Mouse (Mus musculus) thymus, postnatal 14 days (tissue): ENCODE data around the gene Bend5.

ENCODE experiments used
- DNase-seq: peaks from one replicate; pipeline ENCODE4 v3.0.0; 2021

The Bend5 gene

DNA sequence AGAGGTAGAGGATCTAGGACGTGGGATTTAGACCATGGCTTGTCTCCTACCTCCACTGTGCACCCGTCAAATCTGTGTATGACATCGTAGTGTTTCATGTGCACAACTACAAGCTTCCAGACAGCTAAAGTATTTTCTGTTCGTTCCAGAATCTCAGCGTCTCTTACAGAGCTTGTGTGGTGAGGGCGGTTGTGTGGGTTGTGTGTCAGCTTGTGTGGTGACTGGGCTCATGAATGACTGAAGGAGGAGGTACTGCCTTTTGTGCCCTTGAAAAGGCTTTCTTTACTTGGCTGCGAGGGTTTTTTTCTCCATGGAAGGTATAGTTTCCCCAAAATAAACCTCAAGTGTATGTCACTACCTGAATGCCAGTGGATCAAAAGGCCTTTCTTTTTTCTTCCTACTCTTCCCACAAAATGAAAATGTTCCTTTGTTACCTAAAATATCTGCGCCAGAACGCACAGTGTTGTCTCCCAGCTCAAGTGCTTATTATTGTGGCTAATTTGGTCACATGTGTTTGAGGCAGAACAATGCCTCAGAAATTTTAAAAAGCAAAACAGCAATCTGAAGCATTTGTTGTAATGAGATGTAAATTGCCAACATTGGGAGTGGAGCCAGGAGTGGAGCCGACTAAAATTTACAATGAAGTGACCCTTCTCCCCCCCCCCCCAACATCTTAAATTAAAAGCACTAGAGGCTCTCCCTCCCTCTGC lies 29.3 kb downstream of the Bend5 start:
- DNase-seq = no peak

GRCm38 (mm10) chr4:111444616-111445160 lies 29.9 kb downstream of the Bend5 start:
- DNase-seq = no peak

- no peak for DNase-seq
Observed at GRCm38 (mm10) chr4:111447918-111448317, 33.1 kb downstream of the Bend5 start.

DNA sequence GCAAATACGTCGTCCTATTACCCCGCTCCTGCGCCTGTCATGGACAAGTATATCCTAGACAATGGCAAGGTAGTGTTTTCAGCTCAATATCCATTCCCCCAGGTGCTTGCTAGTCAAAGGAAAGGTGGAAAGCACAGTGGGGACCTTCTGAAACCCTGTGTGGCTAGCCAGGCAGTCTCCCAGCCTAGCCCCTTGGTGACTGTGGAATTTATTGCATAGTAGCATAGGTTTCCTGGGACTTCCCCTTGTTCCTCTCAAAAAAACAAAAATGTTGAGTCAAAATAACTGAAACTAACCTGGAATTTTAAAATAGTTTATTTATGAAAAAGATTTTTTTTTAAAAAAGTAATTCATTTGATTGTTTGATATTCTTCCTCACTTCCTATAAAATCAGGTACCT lies 33.8 kb downstream of the Bend5 start:
- no peak for DNase-seq

DNA sequence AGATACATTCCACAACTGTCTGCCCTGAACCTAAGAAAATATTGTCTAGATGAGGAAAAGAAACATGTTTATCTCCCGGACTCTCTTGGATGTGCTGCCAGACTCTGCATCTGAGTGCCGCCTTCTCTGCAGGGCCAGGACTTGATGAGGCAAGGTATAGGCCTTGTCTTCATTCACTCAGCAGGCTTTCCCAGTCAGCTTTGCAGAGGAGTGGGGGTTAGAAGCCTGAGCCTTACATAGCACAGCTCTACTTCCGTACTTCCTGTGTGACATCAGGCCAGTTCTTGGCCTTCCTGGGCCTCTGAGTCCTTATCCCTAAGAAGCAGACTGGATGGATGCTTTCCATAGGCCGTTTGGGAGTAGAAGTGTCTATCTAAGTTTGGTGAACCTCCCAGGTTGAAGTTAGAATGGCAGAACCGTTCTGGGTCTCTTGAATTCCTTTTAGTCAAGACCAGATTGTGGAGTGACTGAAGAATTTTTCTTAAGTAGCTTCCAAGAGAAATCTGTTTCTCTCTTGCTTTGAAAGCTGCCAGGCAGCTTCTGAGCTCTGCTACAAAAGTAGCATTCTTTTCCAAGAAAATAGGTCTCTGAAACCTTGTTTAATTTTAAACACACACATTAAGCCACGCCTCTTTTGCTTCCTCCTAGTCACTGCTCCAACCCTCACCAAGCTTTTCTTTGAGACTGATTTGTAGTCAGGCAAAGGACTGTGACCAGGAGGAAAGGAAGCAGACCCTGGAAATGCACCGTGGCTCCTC lies 34.8 kb downstream of the Bend5 start:
- DNase-seq = no peak

- DNase-seq = no peak
Observed at GRCm38 (mm10) chr4:111451283-111451918, 36.6 kb downstream of the Bend5 start.

DNA sequence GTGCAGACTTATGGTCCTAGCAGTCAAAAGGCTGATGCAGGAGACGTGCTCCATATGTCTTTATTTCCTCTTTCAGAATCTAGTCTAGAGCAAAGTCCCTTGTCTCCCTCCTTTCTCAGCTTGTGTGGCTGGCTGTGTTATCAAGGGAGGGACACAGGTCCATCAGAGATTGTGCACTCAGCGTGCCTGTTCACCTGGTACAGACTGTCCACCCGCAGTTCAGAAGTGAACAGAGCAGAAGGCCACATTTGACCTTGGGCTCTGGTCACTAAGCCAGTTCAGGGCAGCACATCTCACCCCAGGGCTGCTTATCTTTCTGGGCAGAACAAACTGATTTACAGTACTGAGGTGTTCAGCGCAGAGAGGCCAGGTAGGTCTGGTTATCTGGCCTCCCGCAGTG lies 37.4 kb downstream of the Bend5 start:
- no peak for DNase-seq

- no peak for DNase-seq
Observed at GRCm38 (mm10) chr4:111453275-111453674, 38.5 kb downstream of the Bend5 start.

GRCm38 (mm10) chr4:111455621-111456020 lies 40.8 kb downstream of the Bend5 start:
- DNase-seq = no peak

- no peak for DNase-seq
Observed at GRCm38 (mm10) chr4:111457568-111457967, 42.8 kb downstream of the Bend5 start.

GRCm38 (mm10) chr4:111467293-111467773 lies 52.5 kb downstream of the Bend5 start:
- no peak for DNase-seq

DNA sequence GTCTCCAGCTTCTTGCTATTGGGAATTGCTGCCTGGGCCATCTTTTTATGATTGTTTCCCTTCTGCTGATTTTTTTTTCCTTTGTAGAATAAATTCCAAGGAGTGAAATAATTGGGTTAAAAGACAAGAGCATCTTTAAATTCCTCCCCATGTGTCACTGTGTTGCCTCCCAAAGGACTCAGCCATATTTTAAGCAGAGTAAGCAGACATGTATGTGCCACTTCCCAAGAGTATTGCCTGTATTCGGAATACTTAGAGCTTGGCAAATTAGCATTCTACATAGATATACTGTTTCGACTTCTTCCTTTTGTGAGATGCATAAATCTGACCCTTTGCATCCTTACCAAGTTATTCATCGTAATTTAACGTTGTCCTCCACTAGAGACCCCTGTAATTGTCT lies 53.0 kb downstream of the Bend5 start:
- DNase-seq = no peak

DNA sequence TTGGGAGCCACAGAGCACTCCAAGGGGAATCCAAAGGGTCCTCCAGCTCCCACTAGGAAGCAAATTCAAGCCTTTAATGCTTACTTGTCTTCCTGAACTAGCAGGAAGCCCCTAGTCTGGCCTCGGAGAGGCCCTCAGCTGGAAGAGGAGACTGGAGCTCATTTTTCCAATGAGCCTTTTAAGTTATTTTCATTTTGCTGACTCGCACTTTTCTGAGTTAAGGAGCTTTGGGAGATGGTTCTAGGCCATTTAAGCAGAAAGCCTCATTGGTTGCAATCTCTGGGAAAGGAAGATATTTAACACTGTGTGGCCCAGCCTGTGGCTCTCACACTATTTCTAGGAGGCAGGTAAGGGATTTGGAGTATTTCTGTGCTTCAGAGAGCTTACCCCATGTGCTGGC lies 55.0 kb downstream of the Bend5 start:
- DNase-seq = no peak

- DNase-seq = no peak
Observed at GRCm38 (mm10) chr4:111471726-111472125, 56.9 kb downstream of the Bend5 start.

GRCm38 (mm10) chr4:111472511-111472910 lies 57.7 kb downstream of the Bend5 start:
- no peak for DNase-seq

GRCm38 (mm10) chr4:111473014-111473413 lies 58.2 kb downstream of the Bend5 start:
- no peak for DNase-seq

- no peak for DNase-seq
Observed at GRCm38 (mm10) chr4:111475374-111475971, 60.7 kb downstream of the Bend5 start.

DNA sequence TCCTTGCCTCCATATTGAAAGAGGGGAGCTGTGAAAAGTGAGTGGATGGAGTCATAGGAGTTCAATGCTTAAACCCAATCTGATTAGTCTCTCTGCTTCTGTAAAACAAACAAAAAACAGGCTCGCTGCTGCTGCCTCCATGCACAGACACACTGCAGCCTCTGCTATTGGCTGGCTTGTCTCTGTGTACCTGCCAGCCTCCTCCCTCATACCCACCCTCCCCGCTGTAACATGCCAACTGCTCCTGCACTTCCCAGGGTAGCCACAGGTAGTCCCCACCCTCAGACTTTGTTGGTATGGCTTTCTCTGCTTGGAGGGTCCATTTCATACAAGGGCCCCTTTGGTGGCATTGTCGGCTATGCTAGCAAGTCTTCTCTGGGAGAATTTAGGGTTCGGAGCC lies 62.7 kb downstream of the Bend5 start:
- DNase-seq = no peak

DNA sequence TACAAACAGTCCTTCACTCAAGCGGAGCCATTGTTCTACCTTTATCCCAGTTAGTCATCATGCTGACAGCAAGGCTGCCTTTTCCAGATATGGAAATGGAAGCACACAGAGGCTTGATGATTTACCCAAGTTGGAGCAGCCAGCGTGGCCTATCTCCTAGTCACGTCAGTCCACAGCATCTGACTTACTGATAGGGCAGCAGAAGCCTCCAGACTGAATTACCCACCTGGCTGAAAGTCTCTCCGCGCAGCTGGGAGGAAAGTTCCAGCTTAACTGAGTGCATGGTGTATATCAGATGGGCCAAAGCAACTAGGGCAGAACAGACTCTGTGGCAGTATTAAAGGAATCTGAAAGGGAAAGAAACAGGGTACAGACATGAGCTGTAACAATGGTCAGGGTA lies 68.7 kb downstream of the Bend5 start:
- no peak for DNase-seq

DNA sequence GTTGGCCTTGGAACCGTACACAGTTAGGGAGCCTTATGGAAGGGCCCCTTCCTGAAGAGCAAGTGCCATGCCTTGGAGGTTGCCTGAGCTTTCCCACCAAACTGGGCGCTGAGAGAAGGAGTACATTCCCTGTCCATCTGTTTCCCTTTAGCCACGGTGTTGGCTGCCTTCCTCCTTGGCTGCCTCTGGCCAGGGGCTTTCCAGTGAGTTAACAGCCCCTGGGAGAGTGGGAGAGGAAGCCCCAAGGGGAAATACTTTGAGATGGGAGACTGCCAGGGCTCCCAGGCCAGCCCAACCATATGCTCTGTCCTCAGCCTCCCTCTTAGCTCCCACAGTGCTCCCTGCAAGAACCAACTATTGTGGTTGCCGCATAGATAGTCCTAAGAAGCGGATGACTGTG lies 70.4 kb downstream of the Bend5 start:
- DNase-seq = no peak

DNA sequence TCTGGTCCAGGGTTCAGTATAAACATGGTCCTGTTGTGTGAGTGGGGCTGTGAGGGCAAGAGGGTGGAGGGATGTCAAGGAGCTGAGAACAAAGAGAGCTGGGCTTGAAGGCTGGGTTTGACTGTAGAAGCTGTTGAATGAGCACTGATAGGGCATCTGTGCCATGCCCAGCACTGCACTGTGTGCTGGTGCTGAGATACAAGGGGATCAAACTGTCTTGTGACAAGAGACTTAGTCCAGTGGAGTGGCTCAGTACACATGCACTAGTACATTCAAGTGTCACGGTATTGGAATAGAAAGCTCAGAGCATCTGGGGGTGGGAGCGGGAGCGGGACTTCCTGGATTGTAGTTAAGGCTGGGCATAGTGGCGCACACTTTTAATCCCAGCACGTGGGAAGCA lies 71.4 kb downstream of the Bend5 start:
- no peak for DNase-seq

- DNase-seq = no peak
Observed at GRCm38 (mm10) chr4:111487233-111487843, 72.5 kb downstream of the Bend5 start.
